Mouse (Mus musculus): ENCODE measurements around the gene Bmt2. TPM values are rescaled to one million over a fixed set of nuclear protein-coding genes. Genes with fewer than 3 reads are reported as not detected.

The Bmt2 gene
- total and polyA plus RNA-seq, 3 experiments: 2.0 to 40.5 (median 28.3) TPM

DNA sequence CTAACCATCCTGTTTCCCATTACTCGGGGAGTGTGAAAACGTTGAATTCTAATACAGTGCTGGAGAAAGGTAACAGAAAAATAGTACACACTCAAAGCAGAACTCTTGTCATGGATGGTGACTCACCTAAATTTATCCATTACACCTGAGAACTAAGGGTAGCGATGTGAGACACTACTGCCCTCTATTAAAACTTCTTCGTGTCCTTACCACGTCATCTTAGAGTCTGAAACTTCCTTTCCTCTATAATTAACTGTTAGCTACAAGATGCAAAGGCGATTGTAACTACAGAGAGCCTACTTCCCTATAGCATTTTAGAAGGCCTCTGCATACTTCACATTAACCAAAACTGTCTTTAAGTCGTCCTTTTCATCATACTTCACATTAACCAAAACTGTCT is 12.1 kb downstream of the Bmt2 start:
- Histone ChIP-seq H3K36me3 (replicated peaks) (peaks cover 27% of the 10 kb centered on the region), H3K9me3 (replicated peaks) (no peaks in the 10 kb centered on the region), H3K4me3 (ENCODE audit: low read depth, low read length) (no peak overlapping the region), H3K4me1 (ENCODE audit: insufficient read depth, low read depth, low read length) (peaks cover 3% of the 10 kb centered on the region; the same call in 1 of the 2 replicates), H3K27me3 (ENCODE audit: insufficient read depth, low read length) (no peaks in the 10 kb centered on the region)
- TF ChIP-seq TAL1 (conservative IDR thresholded peaks at IDR 0.05; ENCODE audit: low read depth, low read length) (no peak), CTCF (IDR thresholded peaks at IDR 0.05; ENCODE audit: low read depth, low read length) (no peak), GATA1 (IDR thresholded peaks at IDR 0.05; ENCODE audit: borderline replicate concordance, low read length) (no peak), GATA2 (IDR thresholded peaks at IDR 0.05; ENCODE audit: borderline replicate concordance, low read depth, low read length) (no peak)
- ATAC-seq (ENCODE audit: extremely low read depth, insufficient number of reproducible peaks, low FRiP score, poor library complexity, severe bottlenecking): no peak
- DNase-seq (ENCODE audit: low spot score): no peak

DNA sequence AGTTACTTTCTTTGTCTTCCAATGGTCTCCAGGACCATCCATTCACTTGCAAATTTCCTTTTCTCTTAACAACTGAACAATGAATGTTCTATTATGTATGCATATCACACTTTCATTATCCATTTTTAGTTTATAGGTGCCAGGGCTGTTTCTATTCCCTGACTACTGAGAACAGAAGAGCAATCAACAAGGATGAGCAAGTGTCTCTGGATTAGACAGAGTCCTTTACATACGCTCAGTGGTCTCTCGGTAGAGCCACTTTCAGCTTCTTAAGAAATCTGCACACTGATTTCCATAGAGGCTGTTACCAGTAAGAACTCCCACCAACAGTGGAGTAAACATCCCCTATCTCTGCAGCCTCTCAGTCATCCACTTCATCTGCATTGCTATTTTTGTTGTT is 19.8 kb downstream of the Bmt2 start:
- no peak for DNase-seq (ENCODE audit: low spot score)
- H3K9me3 ChIP-seq (replicated peaks): no peaks in the 10 kb centered on the region
- ATAC-seq (ENCODE audit: extremely low read depth, insufficient number of reproducible peaks, low FRiP score, poor library complexity, severe bottlenecking): no peak
- H3K36me3 ChIP-seq (replicated peaks): peaks cover 36% of the 10 kb centered on the region
- no peaks in the 10 kb centered on the region for H3K4me1 ChIP-seq (ENCODE audit: insufficient read depth, low read depth, low read length)
- H3K27me3 ChIP-seq (ENCODE audit: insufficient read depth, low read length): no peaks in the 10 kb centered on the region
- TF ChIP-seq CTCF (IDR thresholded peaks at IDR 0.05; ENCODE audit: low read depth, low read length): no peak
- TF ChIP-seq GATA2 (IDR thresholded peaks at IDR 0.05; ENCODE audit: borderline replicate concordance, low read depth, low read length): no peak
- TF ChIP-seq POLR2AphosphoS5 (IDR thresholded peaks at IDR 0.05; ENCODE audit: insufficient replicate concordance, low read depth, low read length): no peak
- no peak for TF ChIP-seq TAL1 (conservative IDR thresholded peaks at IDR 0.05; ENCODE audit: low read depth, low read length)
- H3K4me3 ChIP-seq (ENCODE audit: low read depth, low read length): no peak overlapping the region

DNA sequence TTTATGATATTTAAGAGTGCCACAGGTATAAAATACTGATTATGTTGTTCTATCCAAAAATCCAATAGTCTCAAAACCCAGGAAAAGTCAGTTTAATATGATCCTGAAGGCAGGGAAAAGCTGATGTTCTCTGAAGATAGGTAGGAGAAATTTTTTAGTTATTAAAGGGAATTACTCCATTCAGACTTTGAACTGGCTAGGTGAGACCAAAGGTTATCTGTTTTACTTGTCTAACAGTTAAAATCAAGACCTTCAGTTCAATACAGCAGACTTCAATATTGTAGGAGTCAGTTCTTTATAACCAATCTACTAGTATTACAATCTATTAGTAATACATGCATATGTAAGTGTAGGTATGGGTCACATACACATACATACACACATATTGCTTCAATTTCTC is 23.7 kb downstream of the Bmt2 start:
- Histone ChIP-seq H3K4me1 (ENCODE audit: insufficient read depth, low read depth, low read length) (no peaks in the 10 kb centered on the region), H3K4me3 (ENCODE audit: low read depth, low read length) (no peak overlapping the region), H3K9me3 (replicated peaks) (no peaks in the 10 kb centered on the region), H3K27me3 (ENCODE audit: insufficient read depth, low read length) (no peaks in the 10 kb centered on the region), H3K36me3 (replicated peaks) (peaks cover 28% of the 10 kb centered on the region)
- ATAC-seq (ENCODE audit: extremely low read depth, insufficient number of reproducible peaks, low FRiP score, poor library complexity, severe bottlenecking) (no peak), DNase-seq (ENCODE audit: low spot score) (no peak)
- TF ChIP-seq POLR2AphosphoS5 (IDR thresholded peaks at IDR 0.05; ENCODE audit: insufficient replicate concordance, low read depth, low read length) (no peak), CTCF (IDR thresholded peaks at IDR 0.05; ENCODE audit: low read depth, low read length) (no peak)

DNA sequence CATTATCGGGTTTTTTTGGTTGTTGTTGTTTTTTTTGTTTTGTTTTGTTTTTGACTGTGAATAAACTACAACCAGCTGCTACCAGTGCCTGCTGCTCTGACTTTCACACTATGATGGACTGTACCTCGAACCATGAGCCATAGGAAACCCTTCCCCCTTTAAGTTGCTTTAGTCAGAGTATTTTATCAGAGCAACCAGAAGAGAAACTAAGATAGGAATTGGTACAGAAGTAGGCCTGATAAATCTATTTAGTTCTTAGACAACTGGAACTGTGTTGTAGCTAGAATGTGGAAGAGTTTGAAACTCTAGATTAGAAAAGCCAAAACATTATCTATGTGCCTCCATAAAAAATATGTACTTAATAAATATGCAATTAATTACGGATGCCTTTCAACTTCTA is 25.5 kb downstream of the Bmt2 start:
- no peaks in the 10 kb centered on the region for H3K27me3 ChIP-seq (ENCODE audit: insufficient read depth, low read length)
- H3K4me1 ChIP-seq (ENCODE audit: insufficient read depth, low read depth, low read length): no peaks in the 10 kb centered on the region
- no peak for TF ChIP-seq GATA1 (IDR thresholded peaks at IDR 0.05; ENCODE audit: borderline replicate concordance, low read length)
- no peak for TF ChIP-seq GATA2 (IDR thresholded peaks at IDR 0.05; ENCODE audit: borderline replicate concordance, low read depth, low read length)
- no peak for TF ChIP-seq CTCF (IDR thresholded peaks at IDR 0.05; ENCODE audit: low read depth, low read length)
- no peak for TF ChIP-seq POLR2AphosphoS5 (IDR thresholded peaks at IDR 0.05; ENCODE audit: insufficient replicate concordance, low read depth, low read length)
- no peak for TF ChIP-seq TAL1 (conservative IDR thresholded peaks at IDR 0.05; ENCODE audit: low read depth, low read length)
- H3K36me3 ChIP-seq (replicated peaks): peaks cover 36% of the 10 kb centered on the region
- ATAC-seq (ENCODE audit: extremely low read depth, insufficient number of reproducible peaks, low FRiP score, poor library complexity, severe bottlenecking) (no peak), DNase-seq (ENCODE audit: low spot score) (no peak)
- H3K9me3 ChIP-seq (replicated peaks): no peaks in the 10 kb centered on the region
- no peak overlapping the region for H3K4me3 ChIP-seq (ENCODE audit: low read depth, low read length)

DNA sequence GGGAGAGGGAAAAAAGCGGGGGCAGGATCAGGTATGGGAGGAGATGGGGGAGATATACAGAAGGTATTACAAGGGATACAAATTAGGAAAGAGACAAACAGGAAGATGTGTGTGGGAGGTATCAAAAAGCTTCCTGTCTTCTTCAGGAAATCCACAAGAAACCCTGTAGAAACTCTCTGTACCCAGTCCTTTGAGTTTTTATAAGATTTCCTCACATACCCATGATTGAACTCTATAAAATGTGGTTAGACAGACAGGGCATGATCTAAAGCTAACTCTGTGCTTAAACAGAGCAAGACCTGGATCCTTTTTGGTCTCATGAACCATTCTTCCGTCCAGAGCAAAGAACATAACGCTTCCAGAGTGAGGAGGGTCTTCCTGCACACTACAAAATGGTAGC is 26.9 kb downstream of the Bmt2 start:
- DNase-seq (ENCODE audit: low spot score): no peak
- H3K27me3 ChIP-seq (ENCODE audit: insufficient read depth, low read length): no peaks in the 10 kb centered on the region
- ATAC-seq (ENCODE audit: extremely low read depth, insufficient number of reproducible peaks, low FRiP score, poor library complexity, severe bottlenecking): no peak
- H3K4me3 ChIP-seq (ENCODE audit: low read depth, low read length): no peak overlapping the region
- H3K36me3 ChIP-seq (replicated peaks): peaks cover 29% of the 10 kb centered on the region
- H3K4me1 ChIP-seq (ENCODE audit: insufficient read depth, low read depth, low read length): no peaks in the 10 kb centered on the region
- TF ChIP-seq POLR2AphosphoS5 (IDR thresholded peaks at IDR 0.05; ENCODE audit: insufficient replicate concordance, low read depth, low read length) (no peak), GATA1 (IDR thresholded peaks at IDR 0.05; ENCODE audit: borderline replicate concordance, low read length) (no peak), TAL1 (conservative IDR thresholded peaks at IDR 0.05; ENCODE audit: low read depth, low read length) (no peak), GATA2 (IDR thresholded peaks at IDR 0.05; ENCODE audit: borderline replicate concordance, low read depth, low read length) (no peak), CTCF (IDR thresholded peaks at IDR 0.05; ENCODE audit: low read depth, low read length) (no peak)
- no peaks in the 10 kb centered on the region for H3K9me3 ChIP-seq (replicated peaks)

DNA sequence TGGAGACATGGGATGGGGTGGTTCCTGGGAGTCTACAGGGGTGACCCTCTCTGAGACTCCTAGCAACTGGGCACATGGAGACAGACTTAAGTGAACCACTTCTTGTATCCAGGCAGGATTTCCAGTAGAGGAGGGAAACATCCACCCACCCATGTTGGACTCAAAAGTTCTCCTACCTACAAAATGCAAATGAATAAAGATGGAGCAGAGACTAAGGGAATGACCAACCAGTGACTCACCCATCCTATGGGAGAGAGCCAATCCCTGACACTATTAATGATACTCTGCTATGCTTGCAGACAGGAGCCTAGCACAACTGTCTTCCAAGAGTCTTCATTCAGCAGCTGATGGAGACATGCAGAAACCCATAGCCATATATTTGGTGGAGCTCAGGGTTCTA is 29.5 kb downstream of the Bmt2 start:
- TF ChIP-seq CTCF (IDR thresholded peaks at IDR 0.05; ENCODE audit: low read depth, low read length): no peak
- TF ChIP-seq POLR2AphosphoS5 (IDR thresholded peaks at IDR 0.05; ENCODE audit: insufficient replicate concordance, low read depth, low read length): no peak
- no peak for TF ChIP-seq GATA2 (IDR thresholded peaks at IDR 0.05; ENCODE audit: borderline replicate concordance, low read depth, low read length)
- no peak for TF ChIP-seq GATA1 (IDR thresholded peaks at IDR 0.05; ENCODE audit: borderline replicate concordance, low read length)
- TF ChIP-seq TAL1 (conservative IDR thresholded peaks at IDR 0.05; ENCODE audit: low read depth, low read length): no peak
- ATAC-seq (ENCODE audit: extremely low read depth, insufficient number of reproducible peaks, low FRiP score, poor library complexity, severe bottlenecking): no peak
- Histone ChIP-seq H3K4me3 (ENCODE audit: low read depth, low read length) (no peak overlapping the region), H3K9me3 (replicated peaks) (no peaks in the 10 kb centered on the region), H3K36me3 (replicated peaks) (peaks cover 27% of the 10 kb centered on the region), H3K4me1 (ENCODE audit: insufficient read depth, low read depth, low read length) (no peaks in the 10 kb centered on the region), H3K27me3 (ENCODE audit: insufficient read depth, low read length) (no peaks in the 10 kb centered on the region)
- DNase-seq (ENCODE audit: low spot score): no peak

DNA sequence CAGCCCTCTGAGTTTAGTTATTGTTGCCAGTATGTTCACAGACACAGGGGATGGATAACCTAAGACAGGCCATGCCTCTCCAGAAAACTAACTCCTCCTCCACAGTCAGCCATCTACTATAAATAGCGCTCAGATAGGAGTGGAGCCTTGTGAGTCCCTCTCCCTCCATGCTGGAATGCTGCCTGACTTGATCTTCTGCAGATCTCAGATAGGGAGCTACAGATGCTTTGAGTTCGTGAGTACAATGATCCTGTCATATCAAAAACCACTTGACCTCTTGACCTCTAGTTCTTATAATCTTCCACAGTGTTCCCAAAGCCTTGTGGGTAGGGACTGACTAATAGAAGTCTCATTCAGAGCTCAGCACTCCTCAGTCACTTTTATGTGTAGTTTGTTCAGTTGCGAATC is 41.2 kb downstream of the Bmt2 start:
- TF ChIP-seq GATA2 (IDR thresholded peaks at IDR 0.05; ENCODE audit: borderline replicate concordance, low read depth, low read length): no peak
- TF ChIP-seq CTCF (IDR thresholded peaks at IDR 0.05; ENCODE audit: low read depth, low read length): no peak
- no peak for TF ChIP-seq TAL1 (conservative IDR thresholded peaks at IDR 0.05; ENCODE audit: low read depth, low read length)
- TF ChIP-seq POLR2AphosphoS5 (IDR thresholded peaks at IDR 0.05; ENCODE audit: insufficient replicate concordance, low read depth, low read length): no peak
- no peak for TF ChIP-seq GATA1 (IDR thresholded peaks at IDR 0.05; ENCODE audit: borderline replicate concordance, low read length)
- H3K36me3 ChIP-seq (replicated peaks): peaks cover 31% of the 10 kb centered on the region
- H3K4me3 ChIP-seq (ENCODE audit: low read depth, low read length): no peak overlapping the region
- H3K9me3 ChIP-seq (replicated peaks): no peaks in the 10 kb centered on the region
- H3K27me3 ChIP-seq (ENCODE audit: insufficient read depth, low read length): no peaks in the 10 kb centered on the region
- DNase-seq (ENCODE audit: low spot score) (no peak), ATAC-seq (ENCODE audit: extremely low read depth, insufficient number of reproducible peaks, low FRiP score, poor library complexity, severe bottlenecking) (no peak)
- H3K4me1 ChIP-seq (ENCODE audit: insufficient read depth, low read depth, low read length): no peaks in the 10 kb centered on the region
